Mouse (Mus musculus) cerebellum, postnatal 10 days (tissue): ENCODE data around the gene Bicc1.

Experiments
- DNase-seq, 2 experiments: peaks; one replicate each; pipeline ENCODE4 v3.0.0; 2021; ENCODE audit warnings: mixed read lengths in 2 of 2

Bicc1 gene

DNA sequence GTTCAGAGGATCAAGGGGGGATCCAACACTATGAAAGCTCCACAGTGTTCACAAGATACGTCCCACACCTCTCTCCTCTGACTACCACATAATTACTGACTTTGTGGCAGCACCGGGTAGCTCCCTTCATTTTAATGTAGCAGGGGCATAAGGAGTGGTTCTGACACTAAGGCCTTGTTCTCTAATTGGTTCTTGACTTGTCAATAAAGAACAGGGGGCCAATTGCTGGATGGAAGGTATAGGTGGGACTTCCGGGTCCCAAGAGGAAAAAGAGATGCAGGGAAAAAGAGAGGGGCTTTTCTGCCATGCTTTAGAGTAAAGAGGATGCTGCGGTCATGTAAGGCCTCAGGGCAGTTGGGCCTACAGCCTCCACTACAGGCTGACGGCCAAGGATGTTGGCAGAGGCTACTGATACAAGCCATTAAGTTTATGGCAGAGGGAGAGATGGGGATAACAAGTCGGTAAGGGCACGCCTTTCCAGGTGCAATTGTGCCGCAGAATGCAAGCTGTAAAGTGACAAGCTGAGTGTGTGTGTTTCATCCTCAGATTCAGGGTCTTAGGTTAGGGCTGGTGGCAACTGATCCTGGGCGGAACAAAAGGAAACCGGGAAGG is 108.7 kb downstream of the Bicc1 start:
- DNase-seq: peak; percentile 62 to 77

DNA sequence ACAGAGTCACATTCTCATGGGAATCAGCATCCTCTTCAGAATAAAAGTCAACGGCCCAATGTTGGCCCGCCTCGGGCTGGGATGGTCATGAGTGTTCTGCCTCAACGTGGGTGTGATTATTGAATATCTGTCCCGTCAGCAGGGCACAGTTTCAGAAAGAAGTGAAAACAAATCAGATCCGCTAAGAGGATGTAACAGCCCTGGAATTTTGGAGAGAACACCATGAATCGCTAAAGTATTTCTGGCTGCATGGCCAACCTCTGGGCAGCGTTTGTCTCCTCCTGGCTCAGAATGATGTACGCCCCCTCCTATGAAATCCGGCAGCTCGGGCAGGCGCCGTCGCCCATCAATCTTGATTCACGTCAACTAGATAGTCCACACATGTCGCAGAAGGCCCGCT is 110.2 kb downstream of the Bicc1 start:
- DNase-seq: no peak

DNA sequence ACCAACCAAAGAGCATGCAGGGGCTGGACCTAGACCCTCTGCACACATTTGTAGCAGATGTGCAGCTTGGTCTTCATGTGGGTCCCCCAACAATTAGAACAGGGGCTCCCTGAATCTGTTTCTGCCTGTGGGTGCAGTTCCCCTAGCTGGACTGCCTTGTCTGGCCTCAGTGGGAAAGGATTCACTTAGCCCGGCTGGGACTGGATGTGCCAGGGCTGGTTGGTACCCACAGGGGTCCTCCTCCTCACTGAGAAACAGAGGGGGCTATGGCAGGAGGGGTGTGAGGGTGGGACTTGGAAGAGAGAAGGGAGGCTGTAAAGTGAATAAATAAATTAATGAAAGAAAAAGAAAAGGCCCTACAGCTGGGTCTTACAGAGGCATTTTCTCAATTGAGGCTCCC is 115.1 kb downstream of the Bicc1 start:
- DNase-seq: no peak

DNA sequence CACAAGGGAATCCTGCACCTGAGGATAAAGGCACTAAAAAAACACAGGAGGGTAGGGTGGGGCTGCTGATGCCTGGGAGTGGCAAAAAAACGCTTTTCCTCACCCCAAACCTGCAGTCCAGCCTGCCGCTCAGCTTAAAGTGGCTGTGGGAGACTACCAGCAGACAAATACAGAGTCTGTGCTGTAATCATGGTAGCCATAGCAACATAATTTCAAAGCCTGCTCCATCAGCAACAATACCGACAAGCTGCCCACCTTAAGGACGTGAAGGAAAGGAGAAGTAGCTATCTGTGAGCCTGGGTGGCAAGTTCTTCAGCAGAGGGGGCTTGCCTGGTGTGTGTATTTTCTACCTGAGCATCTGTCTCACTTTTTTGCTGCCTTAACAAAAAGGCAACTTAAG is 117.6 kb downstream of the Bicc1 start:
- no peak for DNase-seq

DNA sequence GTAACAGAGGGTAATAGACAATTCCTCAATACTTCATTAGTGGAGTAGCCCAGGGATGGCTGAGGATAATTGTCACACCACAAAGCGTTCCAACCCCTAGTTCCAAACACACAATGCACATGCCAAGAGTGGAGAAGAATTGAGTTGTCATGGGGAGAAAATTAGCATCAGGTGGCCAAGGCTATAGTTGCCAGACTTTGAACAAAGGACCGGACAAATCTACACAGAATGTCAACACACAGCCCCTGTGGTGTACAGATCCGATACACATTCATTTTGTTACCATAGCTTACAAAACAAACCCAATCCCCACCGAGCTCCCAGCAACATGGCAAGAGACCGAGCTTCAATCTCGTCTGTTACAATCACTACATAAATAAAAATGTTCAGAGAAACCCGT is 123.0 kb downstream of the Bicc1 start:
- DNase-seq: no peak

DNA sequence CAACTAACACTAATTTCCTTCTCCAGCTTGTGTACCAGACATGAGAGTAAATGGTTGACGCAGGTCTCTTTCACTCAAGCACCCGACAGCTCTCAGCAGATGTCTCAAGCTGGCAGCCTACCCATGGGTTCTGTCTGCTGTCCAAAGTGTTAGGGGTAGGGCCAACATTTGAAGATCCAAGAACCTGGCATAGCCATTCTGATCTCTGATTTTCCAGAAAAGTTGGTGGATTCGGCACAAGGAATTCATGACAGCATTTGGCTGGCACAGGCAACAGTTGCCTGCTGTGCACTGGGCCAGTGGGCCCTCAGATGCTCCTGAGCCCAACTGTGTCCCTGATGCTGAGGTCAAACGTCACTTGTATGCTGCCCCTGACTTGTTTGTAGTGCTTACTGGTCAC is 130.5 kb downstream of the Bicc1 start:
- DNase-seq: peak; percentile 82 to 87

DNA sequence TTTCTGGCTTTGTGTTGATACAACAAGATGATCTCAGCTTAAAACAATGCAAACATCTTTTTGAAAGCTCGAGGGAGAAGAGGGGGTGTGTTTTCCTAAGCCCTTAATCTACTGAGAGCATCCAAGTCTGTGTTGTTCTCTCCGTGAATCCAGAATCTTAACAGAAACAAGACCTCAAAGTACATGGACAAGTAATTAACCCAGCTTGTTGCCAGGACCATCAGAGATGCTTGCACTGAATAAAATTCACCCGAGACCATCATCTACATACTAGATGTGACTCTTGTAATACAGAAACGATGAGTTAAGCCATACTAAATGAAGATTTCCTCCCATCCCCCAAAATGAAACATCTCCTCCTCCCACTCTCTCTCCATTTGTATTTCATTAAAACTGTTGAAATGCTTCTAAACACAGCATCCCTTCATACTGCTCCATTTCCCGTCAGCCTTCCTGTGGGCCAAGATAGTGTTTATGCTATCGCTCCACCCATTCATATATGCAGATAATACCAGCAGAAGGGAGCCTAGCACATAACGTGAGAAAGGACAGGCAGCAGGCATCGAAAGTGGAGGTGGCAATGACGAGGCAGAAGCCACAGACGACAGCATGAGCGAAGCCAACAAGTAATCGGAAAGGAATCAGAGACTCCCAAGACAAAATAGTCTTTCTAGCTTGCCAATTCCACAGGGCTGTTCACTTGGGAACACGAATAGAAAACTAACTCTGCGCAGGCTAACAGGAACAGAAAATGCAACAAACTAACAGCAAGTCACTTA is 131.2 kb downstream of the Bicc1 start:
- peak in 1 of 2 experiments; percentile 31 for DNase-seq

DNA sequence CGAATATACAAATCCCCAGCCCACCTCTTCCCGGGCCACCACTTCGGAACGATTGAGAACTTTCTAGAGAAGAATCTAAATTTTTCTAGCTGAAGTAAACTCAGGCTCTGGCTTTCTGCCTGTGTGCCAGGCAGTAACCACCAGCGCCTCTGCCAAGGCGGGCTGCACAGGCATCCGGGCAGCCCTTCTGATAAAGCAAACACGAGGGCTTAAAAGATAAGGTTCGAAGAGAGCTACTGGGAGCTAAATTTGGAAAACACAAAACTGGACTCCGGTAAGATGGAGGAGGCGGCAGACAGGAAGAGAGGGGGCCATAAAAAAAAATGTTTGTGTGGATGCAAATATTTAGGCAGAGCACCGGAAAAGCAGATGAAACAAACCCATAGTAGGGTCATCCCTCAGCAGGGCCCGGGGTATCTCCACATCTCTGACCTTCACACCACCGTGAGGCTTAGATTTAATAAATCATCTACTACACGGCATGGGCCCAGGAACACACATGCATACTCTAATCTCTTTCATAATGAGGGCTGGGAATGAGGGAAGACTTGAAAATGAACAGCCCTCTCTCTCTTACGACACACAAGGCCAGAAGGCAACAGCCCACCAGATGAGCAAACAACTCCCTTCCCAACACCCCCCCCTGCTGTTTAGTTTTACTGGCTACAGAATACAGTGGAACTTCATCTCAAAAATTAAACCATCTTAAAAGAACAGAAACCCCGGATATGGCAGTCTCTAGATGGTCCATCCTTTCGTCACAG is 134.2 kb downstream of the Bicc1 start:
- no peak for DNase-seq

DNA sequence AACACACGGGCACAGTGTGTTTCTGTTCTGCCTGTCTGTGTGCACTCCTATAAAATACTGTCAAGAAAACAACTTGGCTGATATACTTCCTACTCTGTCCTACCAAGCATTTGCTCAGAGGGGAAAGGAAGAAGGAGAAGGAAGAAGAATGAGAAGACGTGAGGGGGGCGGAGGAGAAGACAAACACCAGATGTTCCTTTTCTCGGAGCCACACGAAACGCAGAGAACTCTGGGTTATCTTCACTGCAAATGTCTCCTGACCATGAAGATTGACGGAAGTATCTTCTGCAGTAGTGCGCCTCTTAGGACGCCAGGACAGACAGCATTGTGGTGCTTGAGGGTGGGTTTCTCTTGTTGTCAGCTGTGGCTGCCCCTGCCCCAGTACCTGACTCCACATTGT is 134.8 kb downstream of the Bicc1 start:
- DNase-seq: no peak

DNA sequence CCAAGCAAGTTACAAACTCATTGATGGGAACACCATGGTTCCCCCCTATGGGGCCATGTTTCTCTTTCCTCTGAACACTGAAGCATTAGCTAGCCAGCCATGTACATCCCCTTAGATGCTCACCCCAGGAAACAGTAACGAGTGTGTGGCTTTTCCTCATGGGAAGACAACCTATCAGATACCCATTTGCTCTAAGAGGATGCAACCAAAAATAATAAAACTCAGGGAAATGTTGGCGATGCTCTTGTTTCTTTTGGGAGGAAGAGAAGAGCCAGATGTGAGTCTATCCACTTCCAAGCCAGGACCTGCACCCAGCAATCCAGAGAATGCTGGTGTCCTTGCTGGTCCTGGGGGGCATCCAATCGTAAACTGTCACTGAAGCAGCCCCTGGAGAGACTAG is 136.0 kb downstream of the Bicc1 start:
- no peak for DNase-seq

DNA sequence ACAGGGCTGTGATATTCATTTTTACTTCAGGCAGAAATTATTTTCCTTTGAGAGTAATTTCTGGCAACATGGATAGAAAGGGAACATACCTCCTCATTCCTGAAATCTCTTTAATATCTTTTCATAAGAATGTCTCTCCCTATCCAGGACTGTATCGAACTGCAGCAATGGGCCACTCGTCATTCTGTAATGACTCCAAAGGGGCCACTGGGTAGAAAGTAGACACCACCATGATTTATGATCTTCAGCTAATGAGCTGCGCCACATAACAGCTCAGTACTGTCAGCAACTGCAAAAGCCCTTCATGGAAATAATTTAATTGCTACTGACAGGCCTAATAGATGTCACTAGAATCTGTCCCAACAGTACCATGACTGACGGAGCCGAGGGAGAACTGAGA is 139.0 kb downstream of the Bicc1 start:
- no peak for DNase-seq

DNA sequence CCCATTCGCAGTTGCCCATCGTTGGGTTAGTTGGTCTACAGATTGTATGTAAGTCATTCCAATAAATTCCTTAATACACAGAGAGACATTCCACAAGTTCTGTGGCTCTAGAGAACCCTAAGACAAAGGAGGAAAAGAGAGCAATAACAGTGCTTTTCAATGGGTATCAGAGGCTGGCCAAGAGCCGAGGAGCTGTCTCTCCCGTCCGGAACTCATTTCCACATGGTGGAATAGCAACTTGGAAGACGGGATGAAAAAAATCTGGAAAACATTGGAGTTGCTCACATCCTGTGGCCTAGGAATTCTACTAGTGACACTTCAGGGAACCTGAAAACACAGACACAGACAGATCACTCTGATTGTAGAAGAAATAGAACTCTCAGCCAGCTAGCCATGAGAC is 139.7 kb downstream of the Bicc1 start:
- no peak for DNase-seq

DNA sequence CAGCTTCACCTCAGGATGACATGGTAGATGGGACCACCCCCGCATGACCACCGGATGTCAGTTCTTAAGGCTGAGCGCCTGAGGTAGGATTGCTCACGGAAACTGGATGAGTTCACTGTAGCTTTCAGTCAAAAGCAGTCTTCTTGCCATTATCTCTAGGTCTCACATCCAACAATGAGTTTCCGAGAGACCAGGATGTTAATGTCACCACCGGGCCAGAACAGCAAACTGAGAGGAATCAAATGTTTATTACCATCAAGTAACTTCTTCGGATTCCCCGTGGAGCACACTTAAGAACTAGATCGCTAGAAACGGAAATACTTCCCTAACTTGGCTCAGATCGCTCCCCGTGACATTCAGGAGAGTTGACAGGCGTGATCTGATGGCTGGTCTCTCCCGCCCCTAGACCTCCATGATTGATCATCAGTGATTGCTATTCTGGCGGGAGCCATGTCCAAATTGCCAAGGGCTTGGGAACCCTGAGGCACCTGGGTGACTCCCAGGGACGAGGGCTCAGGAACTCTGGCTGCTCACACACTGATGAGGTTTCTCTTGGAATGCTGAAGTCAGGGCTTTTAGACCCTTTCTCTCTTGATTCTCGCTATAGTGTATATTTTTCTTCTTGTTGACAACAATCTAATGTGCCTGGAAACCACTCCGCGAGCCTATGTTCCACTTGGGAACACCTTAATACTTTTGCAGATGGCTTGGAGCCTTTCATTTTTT is 149.6 kb downstream of the Bicc1 start:
- no peak for DNase-seq

DNA sequence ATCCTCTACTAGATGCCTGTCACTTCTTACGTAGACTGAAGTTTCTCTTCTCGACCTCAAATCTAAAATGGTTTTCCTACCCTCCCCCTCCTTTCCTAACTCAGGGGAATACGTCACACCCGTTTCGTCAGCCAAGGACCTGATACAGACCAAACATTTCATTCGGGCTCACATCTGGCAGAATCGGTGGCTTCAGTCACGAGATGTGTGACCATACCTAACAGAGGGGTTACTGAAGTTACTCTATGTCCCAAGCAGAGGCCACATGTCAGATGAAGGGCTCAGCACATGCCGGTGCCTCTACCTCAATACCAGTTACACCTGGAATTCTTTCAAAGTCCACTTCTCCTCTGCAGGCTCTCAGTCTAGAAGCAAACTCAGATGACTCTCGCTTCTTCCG is 150.8 kb downstream of the Bicc1 start:
- no peak for DNase-seq

DNA sequence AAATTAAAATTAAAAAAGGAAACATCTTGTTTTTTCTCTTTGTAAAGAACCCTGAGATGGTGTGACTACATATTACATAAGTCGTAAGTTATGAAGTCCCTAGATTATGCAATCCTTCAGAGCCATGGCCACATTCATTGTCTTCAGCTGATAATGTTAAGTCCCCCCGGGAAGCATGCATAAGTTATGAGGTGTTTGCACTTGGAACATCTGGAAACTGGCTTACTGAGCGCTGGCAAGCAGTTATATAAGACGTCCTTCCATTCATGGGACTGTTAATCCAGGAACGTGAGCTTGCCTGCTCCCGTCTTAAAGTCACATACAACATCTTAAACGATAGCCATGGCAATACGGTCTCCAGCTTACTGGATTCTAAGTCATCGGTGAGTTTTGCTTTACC is 151.5 kb downstream of the Bicc1 start:
- DNase-seq: no peak

DNA sequence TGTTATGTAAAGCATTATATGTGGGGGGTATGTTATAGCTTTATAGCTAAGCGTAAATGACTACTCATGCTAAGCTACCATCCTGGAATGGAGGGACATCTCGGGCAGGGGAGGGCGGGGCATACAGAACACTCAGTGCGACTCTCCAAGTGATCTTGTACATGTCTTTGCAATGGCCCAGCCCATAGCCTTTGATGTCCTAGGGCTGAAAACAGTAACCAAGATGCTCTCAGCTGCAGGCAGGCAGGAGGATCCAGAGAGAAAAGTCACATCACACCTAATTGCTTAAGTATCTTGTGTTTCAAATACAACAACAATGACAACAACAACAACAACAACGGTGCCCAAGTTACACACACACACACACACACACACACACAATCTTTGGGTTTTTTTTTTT is 152.0 kb downstream of the Bicc1 start:
- no peak for DNase-seq

DNA sequence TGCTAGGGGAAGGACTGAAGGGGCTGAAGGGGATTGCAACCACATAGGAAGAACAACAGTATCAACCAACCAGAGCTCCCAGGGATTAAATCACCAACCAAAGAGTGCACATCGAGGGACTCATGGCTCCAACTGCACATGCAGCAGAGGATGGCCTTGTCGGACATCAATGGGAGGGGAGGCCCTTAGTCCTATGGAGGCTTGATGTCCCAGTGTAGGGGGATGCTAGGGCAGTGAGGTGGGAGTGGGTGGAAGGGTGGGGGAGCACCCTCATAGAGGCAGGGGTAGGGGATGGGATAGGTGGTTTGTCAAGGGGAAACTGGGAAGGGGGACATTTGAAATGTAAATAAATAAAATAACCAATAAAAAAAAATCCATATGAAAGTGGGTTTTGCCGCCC is 152.5 kb downstream of the Bicc1 start:
- DNase-seq: no peak

DNA sequence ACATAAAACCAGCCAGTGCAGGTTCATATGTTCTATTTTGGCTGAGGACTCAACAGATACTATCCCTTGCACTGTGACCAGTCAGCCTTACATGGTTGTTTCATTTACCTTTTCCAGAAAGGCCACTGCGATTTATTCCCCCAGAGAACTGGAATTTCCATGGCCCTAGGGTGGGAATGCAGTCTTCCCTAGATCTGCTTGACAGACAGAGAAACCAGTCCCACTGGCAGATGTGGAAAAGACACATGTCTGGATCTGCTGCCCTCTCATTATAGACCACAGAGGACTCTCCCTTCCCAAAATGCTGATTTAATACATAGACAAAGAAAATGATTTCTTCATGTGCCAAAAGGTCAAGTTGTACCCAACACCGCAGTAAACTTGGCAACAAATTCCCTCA is 156.6 kb downstream of the Bicc1 start:
- DNase-seq: no peak

DNA sequence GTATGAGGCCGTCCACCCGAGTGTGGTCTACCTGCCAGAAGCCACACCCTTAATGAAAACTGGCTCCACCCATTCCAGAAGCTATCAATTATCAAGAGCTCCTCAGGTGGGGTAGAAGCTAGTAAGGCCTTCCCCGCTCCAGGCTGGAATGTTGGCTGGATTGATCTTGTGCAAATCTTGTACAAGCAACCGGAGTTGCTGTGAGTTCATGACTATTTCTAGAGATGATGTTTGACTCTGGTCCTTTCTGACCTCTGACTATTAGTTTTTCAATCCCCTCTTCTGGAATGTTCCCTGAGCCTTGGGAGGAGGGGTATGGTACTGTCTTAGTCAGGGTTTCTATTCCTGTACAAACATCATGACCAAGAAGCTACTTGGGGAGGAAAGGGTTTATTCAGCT is 157.3 kb downstream of the Bicc1 start:
- no peak for DNase-seq

DNA sequence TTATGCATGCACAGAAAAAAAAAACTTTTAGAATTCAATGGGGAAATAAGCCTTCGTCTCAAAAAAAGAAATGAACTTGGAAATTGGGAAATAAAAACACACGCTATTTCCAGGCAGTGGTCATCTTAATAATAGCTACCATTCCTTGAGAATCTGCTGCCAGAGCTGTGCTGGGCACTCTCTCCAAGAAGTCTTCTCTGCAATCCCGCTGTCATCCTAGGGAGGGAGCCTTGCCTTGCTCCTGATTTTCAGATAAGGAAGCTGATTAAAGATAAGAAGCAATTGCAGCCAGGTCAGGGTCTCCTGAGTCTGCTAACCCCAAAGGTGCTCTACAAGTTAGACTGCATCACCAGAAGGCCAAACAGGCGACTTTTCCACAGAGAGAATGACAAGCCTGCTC is 161.4 kb downstream of the Bicc1 start:
- DNase-seq: peak; percentile 61 to 64

DNA sequence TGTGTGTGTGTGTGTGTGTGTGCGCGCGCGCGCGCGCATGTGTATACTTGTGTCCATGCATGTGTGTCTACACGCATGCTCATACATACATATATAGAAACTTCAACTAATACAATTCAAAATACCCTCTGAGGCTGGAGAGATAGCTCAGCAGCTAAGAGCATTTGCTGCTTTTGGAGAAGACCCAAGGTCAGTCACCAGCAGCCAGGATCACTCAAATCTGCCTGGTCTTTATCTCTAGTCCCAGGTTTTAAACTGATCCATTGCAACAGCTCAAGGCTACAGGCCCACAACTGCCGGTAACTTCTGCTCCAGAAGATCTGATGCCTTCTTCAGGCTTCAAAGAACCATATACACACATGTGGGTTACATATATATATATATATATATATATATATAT is 163.4 kb downstream of the Bicc1 start:
- no peak for DNase-seq

DNA sequence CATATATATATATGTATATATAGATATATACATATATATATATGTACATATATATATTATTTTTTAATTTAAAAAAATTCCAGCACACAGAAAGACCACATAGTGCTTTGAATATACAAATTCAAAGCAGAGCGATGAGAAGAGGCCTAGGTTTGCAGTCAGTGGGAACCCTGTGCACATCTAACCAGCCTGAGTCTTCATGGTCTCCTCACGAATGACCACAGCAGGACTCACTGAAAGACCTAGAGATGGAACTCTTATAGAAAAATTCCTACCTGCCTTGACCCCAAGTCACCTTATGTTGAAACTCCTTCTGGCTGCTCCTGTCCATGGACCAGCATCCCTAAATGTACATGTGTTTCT is 165.4 kb downstream of the Bicc1 start:
- DNase-seq: no peak

DNA sequence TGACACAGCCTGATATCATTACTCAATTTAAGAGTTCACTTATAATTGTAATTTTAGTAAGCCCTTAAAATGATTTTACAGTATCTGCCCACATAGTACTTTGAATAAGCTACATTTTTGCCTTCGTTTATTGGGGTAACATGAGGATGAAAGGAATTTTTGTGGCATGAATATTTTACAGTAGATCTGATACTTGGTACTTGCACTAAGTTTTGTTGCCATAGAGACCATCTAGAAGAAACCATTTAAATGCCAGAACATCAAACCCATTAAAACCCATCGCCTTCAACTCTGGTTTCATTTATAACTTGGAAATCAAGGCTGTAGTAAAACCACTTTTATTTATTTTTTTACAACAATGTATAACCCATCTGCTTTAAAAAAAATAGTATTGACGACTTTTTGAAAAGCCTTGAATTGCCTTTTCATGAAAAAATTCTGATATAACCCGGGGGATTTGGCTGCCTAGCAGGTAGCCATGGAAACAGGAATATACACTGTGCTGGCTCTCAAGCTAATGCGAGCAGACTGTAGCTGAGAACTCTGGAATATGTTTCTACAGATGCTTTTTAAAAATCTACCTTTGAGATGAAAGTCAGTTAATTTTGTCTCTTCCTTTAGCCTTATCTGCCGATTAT is 165.9 kb downstream of the Bicc1 start:
- peak; percentile 23 to 30 for DNase-seq
